Mouse (Mus musculus) E14TG2a.4 (cell line): ENCODE results near the gene Psmb7.
A peak's percentile ranks its signal among the peaks of the same experiment; 100 is the strongest.

Experiments used
- CTCF ChIP-seq: conservative IDR thresholded peaks from 2 replicates; pipeline ENCODE4 v1.5.1; 2014; ENCODE audit warnings: low read length
- NANOG ChIP-seq: IDR thresholded peaks from 2 replicates; pipeline ENCODE4 v1.6.1; 2014; ENCODE audit warnings: borderline replicate concordance, low read length, mixed read lengths
- POU5F1 ChIP-seq: IDR thresholded peaks from 2 replicates; pipeline ENCODE4 v1.6.1; 2014; ENCODE audit warnings: low read length, borderline replicate concordance

- TF ChIP-seq CTCF: peak; percentile 54
- TF ChIP-seq NANOG: no peak
- no peak for TF ChIP-seq POU5F1
Observed at GRCm38 (mm10) chr2:38688791-38689520, 45.1 kb upstream of the Psmb7 start.
